Mouse (Mus musculus): ENCODE measurements around the gene Irgq.

DNA sequence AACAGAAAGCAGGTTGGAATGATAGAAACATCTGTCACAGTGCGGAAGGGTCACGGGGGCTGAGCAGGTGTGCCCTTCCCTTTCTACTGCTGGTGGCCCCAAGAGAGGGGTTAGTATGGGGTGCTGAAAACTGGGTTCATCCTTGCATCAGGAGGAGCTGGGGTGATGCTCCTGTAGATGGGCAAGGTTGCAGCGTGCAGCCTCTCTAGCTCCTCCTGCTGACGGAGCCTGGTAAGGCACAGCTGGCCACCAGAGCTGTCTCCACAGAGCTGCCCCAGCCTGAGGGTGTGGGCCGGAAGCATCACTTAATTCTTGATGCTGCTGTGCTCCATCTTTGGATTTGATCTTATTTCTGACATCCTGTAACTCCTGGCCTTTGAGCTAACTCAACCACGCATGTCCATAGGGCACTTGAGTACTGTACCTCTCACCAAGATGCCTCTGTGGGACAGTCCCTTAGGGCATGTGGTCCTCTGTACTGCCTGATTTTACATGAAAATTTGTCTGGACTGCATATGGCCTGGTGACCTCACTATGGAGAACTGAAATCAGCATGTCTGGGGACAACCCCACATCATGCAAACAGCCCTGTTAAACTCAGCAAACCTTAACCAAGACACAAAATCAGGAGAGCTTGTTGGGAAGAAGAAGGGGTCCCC lies 34.2 kb downstream of the Irgq start:
- no peak for TF ChIP-seq ETS1 (IDR thresholded peaks at IDR 0.05; ENCODE audit: low read depth, low read length)
- peak; percentile 77 to 95 (median 86) for TF ChIP-seq CTCF (IDR thresholded peaks at IDR 0.05 in 2 of 3, conservative IDR thresholded peaks at IDR 0.05 in 1 of 3; ENCODE audit: control insufficient read depth in 1 of 3, insufficient read depth in 1 of 3, low read depth in 2 of 3, low read length in 3 of 3, poor library complexity in 1 of 3, severe bottlenecking in 1 of 3)
- TF ChIP-seq SIN3A (IDR thresholded peaks at IDR 0.05; ENCODE audit: low read length) = no peak
- TF ChIP-seq ZC3H11A (IDR thresholded peaks at IDR 0.05; ENCODE audit: low read depth, low read length) = 0 out of 2 replicates have a peak, but pooled peaks have one; percentile 16
- TF ChIP-seq EP300 (IDR thresholded peaks at IDR 0.05; ENCODE audit: low read depth in 1 of 2, low read length in 2 of 2) = no peak
- TF ChIP-seq POLR2A (IDR thresholded peaks at IDR 0.05; ENCODE audit: control insufficient read depth in 1 of 2, insufficient read depth in 1 of 2, low read depth in 1 of 2, low read length in 2 of 2, poor library complexity in 1 of 2) = no peak

Measured in MEL (cell line).